Mouse (Mus musculus) frontal cortex, adult (tissue): ENCODE data around the gene Tet3.
A peak's percentile ranks its signal among the peaks of the same experiment; 100 is the strongest.

Source experiments
- ATAC-seq: cut with Nextera tagmentation; 2 replicates; pipeline ENCODE4 v1.9.2; 2017; ENCODE audit warnings: mild to moderate bottlenecking, moderate library complexity, mixed read lengths; ENCODE audit not compliant: low TSS enrichment

Gene Tet3

DNA sequence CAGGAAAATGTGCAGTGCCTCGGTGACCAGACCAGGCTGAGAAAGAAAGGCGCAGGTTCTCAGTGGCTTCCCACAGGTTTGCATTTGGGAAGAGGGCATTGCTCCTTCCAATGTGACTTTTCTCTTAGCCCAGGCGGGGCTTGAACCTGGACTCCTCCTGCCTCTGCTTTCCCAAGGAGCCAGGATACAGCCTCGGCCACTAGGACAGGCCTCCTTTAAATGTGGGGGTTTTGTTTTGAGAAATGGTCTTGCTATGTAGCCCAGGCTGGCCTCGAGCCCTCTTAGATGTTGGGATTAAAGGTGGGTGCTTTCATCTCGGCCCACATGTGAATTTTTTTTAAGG is 132.5 kb downstream of the Tet3 start:
- ATAC-seq: no peak

DNA sequence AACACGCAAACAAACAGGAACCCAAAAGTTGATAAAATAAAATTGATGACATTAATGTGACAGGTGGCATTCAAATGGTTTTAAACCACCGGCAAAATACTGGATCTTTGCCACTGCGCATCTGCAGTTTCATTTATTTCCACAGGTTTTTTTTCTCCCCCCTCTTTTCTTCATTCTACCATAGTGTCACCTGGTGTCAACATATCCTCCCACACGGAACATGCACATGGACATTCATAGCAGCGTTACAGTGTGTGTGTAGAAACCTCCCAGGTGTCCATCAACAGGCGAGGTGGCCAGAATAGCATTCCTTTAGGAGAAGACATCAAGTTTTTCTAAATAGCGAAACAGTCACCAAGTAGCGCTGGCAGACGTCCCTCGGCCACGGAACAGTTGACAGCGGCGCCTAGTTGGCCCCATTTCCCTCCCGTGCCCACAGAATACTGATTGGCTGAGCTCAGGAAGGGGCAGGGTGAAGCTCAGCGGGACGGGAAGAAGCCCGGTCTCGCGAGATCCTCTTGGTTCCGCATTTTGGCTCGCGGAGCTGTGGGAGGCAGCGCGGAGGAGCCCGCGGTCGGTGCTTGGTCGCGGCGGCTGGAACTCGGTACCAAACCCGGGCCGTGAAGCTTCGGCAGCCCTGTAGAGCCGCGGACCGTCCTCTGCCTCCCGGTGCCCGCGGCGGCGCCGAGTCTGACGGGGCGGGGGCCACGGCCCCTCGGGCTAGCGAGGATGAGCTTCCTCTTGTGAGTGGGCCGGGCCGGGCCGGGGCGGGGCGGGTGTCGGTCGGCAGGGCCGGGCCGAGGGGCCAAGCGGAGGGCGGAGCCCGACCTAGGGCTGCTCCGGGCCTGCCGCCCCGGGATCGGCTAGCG is 133.1 kb downstream of the Tet3 start, which contains the start of the genes Mthfd2 and Mob1a:
TSS of gene Mthfd2 (minus strand) at position 384 of the 869 bp plus-strand sequence.
TSS of gene Mob1a (plus strand) at position 492 of the 869 bp plus-strand sequence.
- ATAC-seq: peak; percentile 98

DNA sequence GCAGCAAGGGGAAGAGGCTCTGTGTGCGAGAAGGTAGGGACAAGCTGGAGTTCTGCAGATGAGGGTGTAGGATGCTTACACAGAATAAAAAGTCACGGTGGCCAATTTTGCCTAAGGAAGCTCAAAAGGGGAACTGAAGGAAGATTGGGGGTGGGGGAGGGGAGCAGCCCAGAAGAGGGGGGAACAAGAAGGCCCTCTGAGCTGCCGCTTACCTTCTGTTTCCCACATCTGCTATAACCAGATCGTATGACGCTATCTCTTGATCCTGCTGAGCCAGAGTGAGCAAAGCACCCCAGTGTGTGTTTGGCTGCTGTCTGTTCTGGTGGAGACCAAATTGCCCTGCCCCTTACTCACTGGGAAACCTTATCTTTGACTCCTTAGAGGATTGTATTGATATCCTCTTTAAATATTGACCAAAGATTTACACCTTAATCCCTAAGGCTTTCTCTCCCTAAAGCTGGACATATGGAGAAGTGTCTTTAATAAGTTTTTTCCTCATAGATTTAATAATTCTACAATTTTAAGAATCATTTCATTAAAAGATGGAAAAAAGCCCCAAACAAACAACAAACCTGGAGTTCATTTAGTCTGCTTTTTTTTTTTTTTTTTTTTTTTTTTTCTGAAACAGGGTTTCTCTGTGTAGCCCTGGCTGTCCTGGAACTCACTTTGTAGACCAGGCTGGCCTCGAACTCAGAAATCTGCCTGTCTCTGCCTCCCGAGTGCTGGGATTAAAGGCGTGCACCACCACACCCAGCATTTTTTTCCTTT is 135.0 kb downstream of the Tet3 start:
- no peak for ATAC-seq

DNA sequence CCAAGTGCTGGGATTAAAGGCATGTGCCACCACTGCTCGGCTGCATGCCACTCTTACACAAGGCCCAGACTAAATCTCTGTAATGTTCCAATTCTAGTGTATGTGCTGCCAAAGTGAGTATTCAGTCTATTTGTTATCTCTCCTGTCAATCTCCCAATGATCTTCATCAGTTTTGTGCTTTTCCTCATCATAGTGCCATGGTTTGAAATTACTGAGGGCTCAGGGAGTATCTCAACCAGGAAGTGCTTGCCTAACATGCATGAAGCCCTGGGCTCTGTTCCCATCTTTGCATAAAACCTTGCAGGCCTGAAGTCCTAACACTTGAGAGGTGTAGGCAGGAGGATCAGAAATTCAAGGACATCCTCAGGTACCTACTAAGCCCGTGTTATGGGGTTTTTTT is 136.1 kb downstream of the Tet3 start:
- ATAC-seq: no peak

DNA sequence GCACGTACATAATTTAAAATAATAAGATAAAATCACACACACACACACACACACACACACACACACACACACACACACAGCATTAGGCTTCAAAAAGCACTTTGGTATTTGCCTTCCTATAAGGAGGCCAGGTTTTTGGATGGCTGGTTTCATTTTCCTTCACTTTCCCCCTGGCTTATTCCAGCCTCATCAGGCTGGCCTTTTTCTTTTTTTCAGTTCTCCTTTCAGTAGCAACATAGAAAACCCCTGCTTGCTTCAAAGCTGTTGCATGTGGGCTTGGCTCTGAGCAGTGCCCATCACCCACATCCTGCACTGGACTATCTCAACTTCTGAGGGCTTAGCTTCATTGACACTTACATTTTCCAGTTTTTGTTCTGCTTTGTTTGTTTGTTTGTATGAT is 137.0 kb downstream of the Tet3 start:
- no peak for ATAC-seq

DNA sequence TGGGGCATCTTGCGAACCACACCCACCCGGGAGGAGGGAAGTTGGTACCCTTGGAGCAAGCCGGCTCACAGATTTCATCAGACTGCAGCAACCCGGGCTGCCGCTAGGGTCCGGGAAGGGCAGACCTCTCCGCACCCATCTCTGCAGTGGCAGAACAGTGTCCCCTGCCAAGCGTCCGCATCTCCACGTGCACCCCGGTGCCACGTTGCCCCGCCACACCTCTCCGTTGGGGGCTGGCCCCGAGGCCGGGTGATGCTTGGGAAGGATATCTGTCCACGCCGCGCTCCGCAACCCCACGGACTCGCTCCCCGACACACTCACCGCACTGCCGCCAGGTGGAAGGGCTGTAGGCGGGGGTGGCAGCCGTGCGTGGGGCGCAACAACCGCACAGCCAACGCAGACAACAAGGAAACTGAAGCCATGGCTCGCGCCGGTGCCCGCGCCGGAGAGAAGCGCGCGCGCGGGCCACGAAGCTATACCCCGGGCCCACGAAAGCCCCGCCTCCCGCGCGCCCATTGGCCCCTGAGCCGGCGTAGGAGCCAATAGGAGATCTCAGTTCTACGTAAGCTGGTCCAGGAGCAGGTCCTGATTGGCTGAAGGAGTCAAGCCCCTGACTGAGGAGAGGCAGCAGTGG is 141.7 kb downstream of the Tet3 start:
- peak; percentile 99 for ATAC-seq

DNA sequence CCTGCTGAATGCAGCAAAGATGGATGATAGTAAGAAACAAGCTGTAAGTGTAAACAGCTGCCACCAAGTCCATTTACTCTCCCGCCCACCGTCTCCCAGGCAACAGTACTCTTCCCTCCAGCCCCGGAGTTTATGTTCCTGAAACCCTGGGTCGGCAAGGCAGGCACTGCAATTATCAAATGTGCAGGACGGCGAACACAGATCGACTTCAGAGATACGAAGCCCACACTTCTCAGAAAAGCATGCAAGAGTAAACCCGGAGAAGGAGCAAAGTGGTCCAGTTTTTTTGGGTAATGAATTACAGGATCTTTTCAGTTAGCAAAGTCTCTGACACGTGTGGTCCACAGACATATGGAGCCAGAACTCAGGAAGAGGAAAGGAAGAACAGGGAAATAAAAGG is 142.9 kb downstream of the Tet3 start:
- no peak for ATAC-seq

DNA sequence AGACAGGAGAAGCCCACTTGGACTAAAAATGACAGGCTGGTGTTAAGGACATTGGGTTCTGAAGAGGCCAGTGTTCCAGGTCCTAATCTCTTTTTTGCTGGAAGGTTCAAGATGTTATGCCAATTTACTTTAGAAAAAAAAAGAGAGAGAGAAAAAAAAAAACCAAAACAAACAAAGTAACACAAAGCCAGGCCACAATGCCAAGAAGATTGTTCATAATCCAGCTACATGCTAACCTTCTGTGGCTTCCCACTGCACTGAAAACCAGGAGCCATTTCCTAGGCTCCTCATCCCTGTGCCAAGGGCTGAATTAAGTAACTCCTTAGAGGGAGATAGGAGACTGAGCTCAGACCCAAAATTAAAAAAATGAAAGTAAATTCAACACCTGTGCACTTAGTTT is 143.6 kb downstream of the Tet3 start:
- ATAC-seq: no peak

DNA sequence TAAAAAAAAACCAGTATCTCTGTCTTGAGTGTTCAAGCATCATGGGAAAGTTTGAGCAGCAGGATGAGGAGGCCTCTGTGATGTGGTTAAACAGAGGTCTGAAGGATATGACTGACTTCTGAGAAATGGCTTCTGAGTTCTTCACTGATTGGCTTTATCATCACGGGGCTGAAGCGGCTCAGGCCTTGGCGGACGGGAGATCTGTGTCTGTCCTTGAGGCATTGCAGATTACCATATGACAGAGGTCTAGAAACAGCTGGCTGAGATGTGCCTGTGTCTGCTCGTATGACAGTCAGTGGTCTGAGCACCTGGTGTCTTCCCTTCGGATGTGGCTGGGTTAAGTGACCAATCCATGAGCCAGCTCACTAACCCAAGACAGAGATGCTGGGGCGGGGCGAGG is 146.4 kb downstream of the Tet3 start:
- no peak for ATAC-seq
